Mouse (Mus musculus) brain, adult 2 months (tissue): ENCODE results near the gene Galnt9.

Experiments
- DNase-seq: peaks from one replicate; pipeline ENCODE4 v3.0.0; 2011; ENCODE audit warnings: low read depth, low spot score

Galnt9 gene

GRCm38 (mm10) chr5:110587467-110587866, 43.3 kb downstream of the Galnt9 start:
- DNase-seq: no peak

- DNase-seq: no peak
Observed at GRCm38 (mm10) chr5:110589833-110590232, 45.7 kb downstream of the Galnt9 start.

- DNase-seq: peak; percentile 81
Observed at GRCm38 (mm10) chr5:110594465-110594864, 50.3 kb downstream of the Galnt9 start.

- peak; percentile 80 for DNase-seq
Observed at GRCm38 (mm10) chr5:110595341-110595740, 51.2 kb downstream of the Galnt9 start.

- no peak for DNase-seq
Observed at GRCm38 (mm10) chr5:110596086-110596780, 52.1 kb downstream of the Galnt9 start.

- DNase-seq: no peak
Observed at GRCm38 (mm10) chr5:110597502-110597901, 53.3 kb downstream of the Galnt9 start.

- DNase-seq: peak; percentile 89
Observed at GRCm38 (mm10) chr5:110598298-110599095, 54.3 kb downstream of the Galnt9 start.

GRCm38 (mm10) chr5:110603016-110603685, 59.0 kb downstream of the Galnt9 start:
- no peak for DNase-seq

- DNase-seq: no peak
Observed at GRCm38 (mm10) chr5:110604311-110604710, 60.2 kb downstream of the Galnt9 start.

GRCm38 (mm10) chr5:110605531-110606221, 61.5 kb downstream of the Galnt9 start:
- peak; percentile 41 for DNase-seq

GRCm38 (mm10) chr5:110607767-110608166, 63.6 kb downstream of the Galnt9 start:
- no peak for DNase-seq

GRCm38 (mm10) chr5:110608336-110608735, 64.2 kb downstream of the Galnt9 start:
- no peak for DNase-seq

GRCm38 (mm10) chr5:110608941-110609340, 64.8 kb downstream of the Galnt9 start:
- no peak for DNase-seq

- no peak for DNase-seq
Observed at GRCm38 (mm10) chr5:110609425-110609824, 65.3 kb downstream of the Galnt9 start.

- peak; percentile 27 for DNase-seq
Observed at GRCm38 (mm10) chr5:110609868-110610267, 65.7 kb downstream of the Galnt9 start.

- DNase-seq: no peak
Observed at GRCm38 (mm10) chr5:110610484-110610883, 66.3 kb downstream of the Galnt9 start.

GRCm38 (mm10) chr5:110611435-110612158, 67.4 kb downstream of the Galnt9 start:
- DNase-seq: peak; percentile 75

- DNase-seq: no peak
Observed at GRCm38 (mm10) chr5:110619226-110619625, 75.1 kb downstream of the Galnt9 start.

GRCm38 (mm10) chr5:110624319-110624718, 80.2 kb downstream of the Galnt9 start:
- no peak for DNase-seq

- peak; percentile 26 for DNase-seq
Observed at GRCm38 (mm10) chr5:110627351-110627750, 83.2 kb downstream of the Galnt9 start.

GRCm38 (mm10) chr5:110628156-110628555, 84.0 kb downstream of the Galnt9 start:
- DNase-seq: no peak
